Mouse (Mus musculus) thymus, adult 2 months (tissue): ENCODE results near the gene Hinfp.

Experiments
- CTCF ChIP-seq: fragments of 200-500 bp; IDR thresholded peaks from 2 replicates; pipeline ENCODE4 v1.5.1; 2012; ENCODE audit warnings: mild to moderate bottlenecking, control low read depth, low read length, moderate library complexity, borderline replicate concordance; ENCODE audit not compliant: control insufficient read depth, poor library complexity, insufficient read depth; ENCODE audit errors: extremely low read depth
- POLR2A ChIP-seq: fragments of 200-500 bp; IDR thresholded peaks from 2 replicates; pipeline ENCODE4 v1.6.1; 2012; ENCODE audit warnings: mild to moderate bottlenecking, low read length, control low read depth, moderate library complexity; ENCODE audit not compliant: control insufficient read depth, poor library complexity, insufficient read depth; ENCODE audit errors: extremely low read depth

DNA sequence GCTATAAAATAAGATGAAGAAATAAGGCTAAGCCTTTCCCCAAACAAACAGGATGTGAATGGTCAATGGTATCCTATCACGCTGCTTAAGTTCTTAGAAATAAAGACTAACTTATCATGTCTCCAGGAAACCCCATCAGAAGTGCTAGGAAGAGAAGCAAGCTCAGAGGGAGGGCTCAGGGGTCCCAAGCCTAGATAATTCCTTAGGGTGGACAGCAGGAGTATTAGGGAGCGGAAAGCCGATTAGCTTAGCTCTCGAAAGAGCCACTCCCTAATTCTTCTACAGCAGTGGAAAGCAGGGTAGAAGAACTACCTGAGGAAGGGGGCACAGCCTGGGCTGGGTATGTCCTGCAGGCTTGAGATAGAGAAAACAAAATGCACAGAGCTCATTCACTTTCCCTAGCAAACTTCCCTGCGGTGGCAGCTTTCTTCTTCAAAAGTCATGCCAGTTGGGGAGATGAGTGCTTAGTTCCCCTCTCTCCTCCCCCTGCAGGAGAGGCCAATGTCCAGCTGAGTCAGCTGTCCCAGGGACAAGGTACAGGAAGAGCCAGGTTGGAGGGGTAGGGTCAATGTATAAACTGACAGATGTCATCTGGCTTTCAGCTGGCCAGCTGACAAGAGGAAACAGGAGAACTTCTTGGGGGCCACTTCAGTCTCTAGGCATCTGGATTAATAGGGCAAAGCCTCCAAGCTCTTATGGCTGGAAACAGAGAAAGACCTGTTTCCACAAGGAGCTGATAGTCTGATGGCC is 12.8 kb upstream of the Hinfp start:
- TF ChIP-seq CTCF (no peak), POLR2A (no peak)
